Comparison of ENCODE assay signal across 9 mouse cellular contexts in the genomic region with DNA sequence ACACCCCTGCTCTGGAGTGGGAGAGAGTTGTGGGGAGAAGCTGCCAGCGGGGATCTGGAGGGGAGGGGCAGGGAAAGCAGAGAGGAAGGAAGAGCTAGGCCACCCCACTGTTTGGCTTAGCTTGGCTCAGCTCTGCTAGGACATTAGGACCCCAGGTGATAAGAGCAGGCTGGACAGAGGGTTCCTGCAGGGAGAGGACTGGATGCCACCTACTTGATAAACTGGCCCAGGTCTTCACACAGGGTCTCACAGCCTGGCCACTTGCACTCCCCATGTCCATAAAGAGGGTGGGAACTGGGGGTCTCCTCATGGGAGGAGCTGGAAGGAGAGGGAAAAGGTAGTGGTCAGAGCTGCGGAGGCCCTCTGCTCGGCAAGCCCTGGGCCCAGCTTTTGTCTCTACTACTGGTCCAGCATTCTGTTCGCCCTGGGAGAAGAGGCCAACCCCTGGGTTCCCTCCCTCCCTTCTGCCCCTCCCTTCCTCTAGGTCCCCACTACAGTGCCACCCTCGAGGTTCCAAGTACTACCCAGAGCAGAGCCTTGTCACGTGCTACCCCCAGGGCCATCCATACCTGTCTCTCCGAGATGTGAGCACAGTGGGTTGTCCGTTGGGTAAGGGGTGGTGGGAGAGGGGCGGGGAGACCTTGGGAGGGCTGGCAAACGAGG. TPM values are rescaled to one million over a fixed set of nuclear protein-coding genes. Genes with fewer than 3 reads are reported as not detected.
DNase-seq lines count a peak whose midpoint lies in the region; ATAC-seq and TF ChIP-seq lines count a peak whose summit lies in the region.
"Had no signal": no experiment of that assay in that cellular context is flagged by ENCODE, and none has a peak within 500 bp of the region (broad histone marks: within the 10 kb centered on the region; RNA-seq: fewer than 3 reads in every experiment).

No protein-coding gene starts in this region.

- peak overlapping the region; percentile 60 for H3K9ac ChIP-seq in heart, embryonic 13.5 days
- H3K9ac ChIP-seq in ES-E14 (ENCODE audit: insufficient read depth, low read depth, low read length, poor library complexity, severe bottlenecking), result peak overlapping the region; percentile 21; the same call in 1 of the 2 replicates
- peak overlapping the region; percentile 62 for H3K9ac ChIP-seq in forebrain, embryonic 14.5 days (ENCODE audit: low read length)
- H3K9ac ChIP-seq in midbrain, embryonic 11.5 days (ENCODE audit: low read length), result peak overlapping the region; percentile 52
- H3K9ac ChIP-seq: liver, embryonic 14.5 days had no signal

- no peaks in the 10 kb centered on the region for H3K27me3 ChIP-seq in heart, embryonic 13.5 days (replicated peaks)
- H3K27me3 ChIP-seq in forebrain, embryonic 14.5 days (replicated peaks; ENCODE audit: control insufficient read depth, insufficient read depth, low read length), result no peaks in the 10 kb centered on the region
- H3K27me3 ChIP-seq in midbrain, embryonic 11.5 days (ENCODE audit: control insufficient read depth, insufficient read depth, low read length), result no peaks in the 10 kb centered on the region

- no peak for DNase-seq in heart, postnatal 4 days
- no peak for DNase-seq in ES-E14 (ENCODE audit: low read depth, low spot score)
- no peak for DNase-seq in forebrain, embryonic 14.5 days (ENCODE audit: low spot score)
- DNase-seq in midbrain, embryonic 11.5 days (ENCODE audit: low spot score, missing footprints), result peak; percentile 93
- no peak for DNase-seq in thymus, postnatal 36 days
- DNase-seq in spleen, postnatal 10 days (ENCODE audit: low spot score in 2 of 2), result no peak
- DNase-seq in left cerebral cortex, postnatal 4 days, result no peak

- H3K36me3 ChIP-seq in heart, embryonic 13.5 days, result peaks cover 55% of the 10 kb centered on the region
- H3K36me3 ChIP-seq in ES-E14 (ENCODE audit: control insufficient read depth, insufficient read depth, low read length, poor library complexity, severe bottlenecking), result peaks cover 64% of the 10 kb centered on the region
- peaks cover 34% of the 10 kb centered on the region for H3K36me3 ChIP-seq in forebrain, embryonic 14.5 days (ENCODE audit: control insufficient read depth, insufficient read depth, low read length)
- peaks cover 10% of the 10 kb centered on the region for H3K36me3 ChIP-seq in midbrain, embryonic 11.5 days (ENCODE audit: control insufficient read depth, insufficient read depth, low read length)

- peaks cover 66% of the 10 kb centered on the region for H3K4me1 ChIP-seq in heart, embryonic 13.5 days
- peaks cover 7 to 70% of the 10 kb centered on the region in 2 experiments for H3K4me1 ChIP-seq in ES-E14 (ENCODE audit: control insufficient read depth in 2 of 2, insufficient read depth in 2 of 2, low read length in 2 of 2, poor library complexity in 1 of 2)
- peaks cover 52% of the 10 kb centered on the region for H3K4me1 ChIP-seq in forebrain, embryonic 14.5 days (ENCODE audit: control insufficient read depth, insufficient read depth, low read length)
- H3K4me1 ChIP-seq in midbrain, embryonic 11.5 days (ENCODE audit: control insufficient read depth, insufficient read depth, low read length), result peaks cover 73% of the 10 kb centered on the region

- no peak for ATAC-seq in heart, embryonic 13.5 days (ENCODE audit: extremely low read depth, insufficient number of reproducible peaks, low FRiP score, low TSS enrichment)
- peak; percentile 13 for ATAC-seq in forebrain, embryonic 14.5 days
- ATAC-seq in midbrain, embryonic 11.5 days (ENCODE audit: low FRiP score), result peak; percentile 17

- no peak overlapping the region for H3K4me3 ChIP-seq in heart, embryonic 13.5 days
- no peak overlapping the region for H3K4me3 ChIP-seq in ES-E14 (ENCODE audit: insufficient read depth in 1 of 2, low read depth in 1 of 2, low read length in 2 of 2, poor library complexity in 1 of 2, severe bottlenecking in 1 of 2)
- peak overlapping the region; percentile 31 for H3K4me3 ChIP-seq in forebrain, embryonic 14.5 days (ENCODE audit: low read depth, low read length)
- H3K4me3 ChIP-seq in midbrain, embryonic 11.5 days (ENCODE audit: low read depth, low read length), result no peak overlapping the region

- H3K27ac ChIP-seq in heart, embryonic 13.5 days (replicated peaks), result no peak overlapping the region
- H3K27ac ChIP-seq in ES-E14 (ENCODE audit: insufficient read depth, low read depth, low read length, poor library complexity, severe bottlenecking), result peak overlapping the region; percentile 42; the same call in 1 of the 2 replicates
- peak overlapping the region; percentile 89 for H3K27ac ChIP-seq in forebrain, embryonic 14.5 days (ENCODE audit: low read depth, low read length)
- H3K27ac ChIP-seq in midbrain, embryonic 11.5 days (ENCODE audit: low read depth, low read length), result peak overlapping the region; percentile 80
- H3K27ac ChIP-seq: liver, embryonic 14.5 days had no signal

- in situ Hi-C loops in ES-E14 (cut with MboI; ENCODE audit: low sequenced_read_pairs in 2 of 2, unreplicated experiment in 2 of 2), result no loop called here

- H3K9me3 ChIP-seq in heart, embryonic 13.5 days, result no peaks in the 10 kb centered on the region
- no peaks in the 10 kb centered on the region for H3K9me3 ChIP-seq in ES-E14 (ENCODE audit: control insufficient read depth, insufficient read depth, low read depth, low read length)
- no peaks in the 10 kb centered on the region for H3K9me3 ChIP-seq in forebrain, embryonic 14.5 days (replicated peaks; ENCODE audit: control insufficient read depth, low read length)
- no peaks in the 10 kb centered on the region for H3K9me3 ChIP-seq in midbrain, embryonic 11.5 days (ENCODE audit: control insufficient read depth, low read length)

- peak overlapping the region; percentile 65 for H3K4me2 ChIP-seq in heart, embryonic 13.5 days
- H3K4me2 ChIP-seq in forebrain, embryonic 14.5 days (ENCODE audit: low read length), result peak overlapping the region; percentile 54
- H3K4me2 ChIP-seq in midbrain, embryonic 11.5 days, result peak overlapping the region; percentile 8; the same call in 1 of the 2 replicates

- intact Hi-C loops in left cerebral cortex, postnatal 4 days (cut with DNase I), result no loop called here

- 44% methylated on average over 10 of the region's 10 CpGs for WGBS in heart, embryonic 13.5 days
- WGBS in forebrain, embryonic 14.5 days, result 18% methylated on average over 10 of the region's 10 CpGs
- WGBS in midbrain, embryonic 11.5 days, result 8% methylated on average over 9 of the region's 10 CpGs

TF ChIP-seq in ES-E14, 5 proteins besides CTCF, POLR2A, EP300 and RAD21:
- TF ChIP-seq ZNF384 (IDR thresholded peaks at IDR 0.05; ENCODE audit: low read depth, low read length) (no peak), ZC3H11A (IDR thresholded peaks at IDR 0.05; ENCODE audit: borderline replicate concordance, low read depth, low read length) (no peak), CHD2 (IDR thresholded peaks at IDR 0.05; ENCODE audit: low read depth, low read length) (no peak), HCFC1 (IDR thresholded peaks at IDR 0.05; ENCODE audit: borderline replicate concordance, insufficient read depth, low read length) (no peak), MAFK (IDR thresholded peaks at IDR 0.05; ENCODE audit: insufficient read depth, low read depth, low read length) (no peak)
TF ChIP-seq in ES-E14: peak in this region for 0.

RNA-seq across cellular contexts. Expression of gene Mdfi, which starts 43.4 kb away (rescaled TPM):
- 11.9 and 12.5 TPM in 2 replicates for polyA plus RNA-seq in heart, embryonic 13.5 days (2015; fragmentation: Nextera tagmentation; extraction: Ambion mirVana)
- total RNA-seq in heart, postnatal 4 days (2021), result 10 to 100 TPM; 16.4 to 20.2 TPM
- total RNA-seq in ES-E14 (2012; rRNA removed), result 15.6 and 25.0 TPM in 2 replicates
- 10.4 and 12.4 TPM in 2 replicates for polyA plus RNA-seq in forebrain, embryonic 14.5 days (2014; fragmentation: Nextera tagmentation; extraction: Ambion mirVana)
- polyA plus RNA-seq in midbrain, embryonic 11.5 days (2014; fragmentation: Nextera tagmentation; extraction: Ambion mirVana), result 24.7 and 25.7 TPM in 2 replicates
- total RNA-seq in left cerebral cortex, postnatal 4 days (2021), result 1 to 10 TPM; 2.5 to 3.7 TPM

RNA-seq across cellular contexts. Expression of gene Foxp4, which starts 46.6 kb away (rescaled TPM):
- 9.0 and 9.2 TPM in 2 replicates for polyA plus RNA-seq in heart, embryonic 13.5 days (2015; fragmentation: Nextera tagmentation; extraction: Ambion mirVana)
- total RNA-seq in heart, postnatal 4 days (2021), result 10 to 100 TPM; 18.1 to 19.6 TPM
- total RNA-seq in ES-E14 (2012; rRNA removed), result 25.2 and 42.4 TPM in 2 replicates
- polyA plus RNA-seq in forebrain, embryonic 14.5 days (2014; fragmentation: Nextera tagmentation; extraction: Ambion mirVana), result 20.3 and 29.9 TPM in 2 replicates
- 24.6 and 27.5 TPM in 2 replicates for polyA plus RNA-seq in midbrain, embryonic 11.5 days (2014; fragmentation: Nextera tagmentation; extraction: Ambion mirVana)
- 10 to 100 TPM; 78.3 to 89.0 TPM for total RNA-seq in left cerebral cortex, postnatal 4 days (2021)

Comparison
In these comparisons a context has a peak if more than half of its experiments do, and no peak if none do; other contexts are left out.
1. H3K4me2 ChIP-seq: peak in every context shown above with its lines; median percentile 65 in heart, embryonic 13.5 days; 54 in forebrain, embryonic 14.5 days; 8 in midbrain, embryonic 11.5 days.